Mouse (Mus musculus): ENCODE measurements around the gene Tns3.

The Tns3 gene

GRCm38 (mm10) chr11:8472439-8472838 is 191.9 kb downstream of the Tns3 start:
- DNase-seq (ENCODE audit: low spot score) = no peak

GRCm38 (mm10) chr11:8471535-8471934 is 192.8 kb downstream of the Tns3 start:
- DNase-seq (ENCODE audit: low spot score) = no peak

GRCm38 (mm10) chr11:8469537-8469936 is 194.8 kb downstream of the Tns3 start:
- no peak for DNase-seq (ENCODE audit: low spot score)

GRCm38 (mm10) chr11:8468161-8469091 is 195.9 kb downstream of the Tns3 start:
- no peak for DNase-seq (ENCODE audit: low spot score)

- no peak for DNase-seq (ENCODE audit: low spot score)
These were observed 196.8 kb downstream of the Tns3 start for GRCm38 (mm10) chr11:8467403-8468160.

GRCm38 (mm10) chr11:8463866-8464265 is 200.5 kb downstream of the Tns3 start:
- no peak for DNase-seq (ENCODE audit: low spot score)

GRCm38 (mm10) chr11:8462827-8463405 is 201.4 kb downstream of the Tns3 start:
- no peak for DNase-seq (ENCODE audit: low spot score)

- DNase-seq (ENCODE audit: low spot score) = no peak
These were observed 203.5 kb downstream of the Tns3 start for GRCm38 (mm10) chr11:8460835-8461234.

GRCm38 (mm10) chr11:8457951-8458350 is 206.4 kb downstream of the Tns3 start:
- DNase-seq (ENCODE audit: low spot score) = no peak

GRCm38 (mm10) chr11:8456586-8457285 is 207.6 kb downstream of the Tns3 start:
- no peak for DNase-seq (ENCODE audit: low spot score)

- no peak for DNase-seq (ENCODE audit: low spot score)
These were observed 208.7 kb downstream of the Tns3 start for GRCm38 (mm10) chr11:8455650-8456049.

- no peak for DNase-seq (ENCODE audit: low spot score)
These were observed 211.1 kb downstream of the Tns3 start for GRCm38 (mm10) chr11:8453252-8453651.

GRCm38 (mm10) chr11:8451597-8452201 is 212.6 kb downstream of the Tns3 start:
- DNase-seq (ENCODE audit: low spot score) = no peak

- DNase-seq (ENCODE audit: low spot score) = no peak
These were observed 213.8 kb downstream of the Tns3 start for GRCm38 (mm10) chr11:8450540-8450939.

- no peak for DNase-seq (ENCODE audit: low spot score)
These were observed 218.4 kb downstream of the Tns3 start for GRCm38 (mm10) chr11:8445915-8446356.

GRCm38 (mm10) chr11:8444759-8445422 is 219.4 kb downstream of the Tns3 start:
- no peak for DNase-seq (ENCODE audit: low spot score)

GRCm38 (mm10) chr11:8443539-8444292 is 220.6 kb downstream of the Tns3 start:
- no peak for DNase-seq (ENCODE audit: low spot score)

- DNase-seq (ENCODE audit: low spot score) = no peak
These were observed 223.6 kb downstream of the Tns3 start for GRCm38 (mm10) chr11:8440706-8441105.

GRCm38 (mm10) chr11:8440221-8440620 is 224.1 kb downstream of the Tns3 start:
- no peak for DNase-seq (ENCODE audit: low spot score)

GRCm38 (mm10) chr11:8439035-8439434 is 225.3 kb downstream of the Tns3 start:
- DNase-seq (ENCODE audit: low spot score) = no peak

All from MN1 (cell line).